Mouse (Mus musculus) C2C12 (cell line): ENCODE measurements around the gene Gm6993.

Experiments used
- CTCF ChIP-seq: IDR thresholded peaks from one replicate; pipeline ENCODE4 v1.5.1; 2011; ENCODE audit not compliant: control insufficient read depth, insufficient read depth, insufficient read length
- MAX ChIP-seq: IDR thresholded peaks from one replicate; pipeline ENCODE4 v1.6.1; 2011; ENCODE audit warnings: mild to moderate bottlenecking, control low read depth
- MYOG ChIP-seq: IDR thresholded peaks from one replicate; pipeline ENCODE4 v1.6.1; 2011; ENCODE audit not compliant: control insufficient read depth, insufficient read length; ENCODE audit errors: extremely low read depth
- USF1 ChIP-seq: IDR thresholded peaks from one replicate; pipeline ENCODE4 v1.6.1; 2011; ENCODE audit warnings: low read depth, mild to moderate bottlenecking, control low read depth, moderate library complexity

GRCm38 (mm10) chr12:31268315-31268714, 27.7 kb downstream of the Gm6993 start:
- no peak for TF ChIP-seq MYOG
- TF ChIP-seq CTCF = no peak
- no peak for TF ChIP-seq MAX
- no peak for TF ChIP-seq USF1
